Mouse (Mus musculus) megakaryocyte, embryonic 14.5 days (primary cell): Measurements from ENCODE around the gene Slc22a14.

Experiments used
- FLI1 ChIP-seq: IDR thresholded peaks from 2 replicates; pipeline ENCODE4 v1.6.1; 2012; ENCODE audit warnings: low read length, inconsistent platforms, mixed read lengths
- GATA1 ChIP-seq: IDR thresholded peaks from 3 replicates; pipeline ENCODE4 v1.6.1; 2012; ENCODE audit warnings: mixed read lengths, low read length, inconsistent platforms, borderline replicate concordance

DNA sequence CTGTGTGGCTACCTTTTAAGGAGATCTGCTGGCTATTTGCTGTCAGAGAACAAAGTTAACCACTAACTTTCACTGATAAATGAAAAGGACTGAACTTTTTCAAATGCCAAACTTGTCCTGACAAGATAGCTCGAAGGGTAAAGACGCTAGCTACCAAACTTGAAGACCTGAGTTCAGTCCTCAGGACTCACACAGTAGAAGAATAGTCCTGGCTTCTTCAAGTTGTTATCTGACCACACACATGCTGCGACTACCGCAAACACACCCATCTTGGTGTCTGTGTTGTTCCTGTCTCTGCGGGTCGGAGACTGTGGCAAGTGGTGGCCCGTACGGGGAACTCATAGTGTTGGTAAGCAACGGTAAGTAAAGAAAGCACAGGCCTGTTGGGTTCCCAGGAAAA, 161.7 kb downstream of the Slc22a14 start:
- no peak for TF ChIP-seq GATA1
- no peak for TF ChIP-seq FLI1
